Mouse (Mus musculus) lung, embryonic 14.5 days (tissue): ENCODE results near the gene Ensa. TPM values are rescaled to one million over a fixed set of nuclear protein-coding genes. Genes with fewer than 3 reads are reported as not detected.
A peak's percentile ranks its signal among the peaks of the same experiment; 100 is the strongest.

ENCODE experiments used
- ATAC-seq: fragments of 200-750 bp; cut with Nextera tagmentation; 2 replicates; pipeline ENCODE4 v1.8.0; 2017; ENCODE audit warnings: mild to moderate bottlenecking, moderate TSS enrichment, moderate library complexity; ENCODE audit not compliant: insufficient read depth
- DNase-seq: peaks from one replicate; pipeline ENCODE4 v3.0.0-alpha.2; 2015
- H3K27ac ChIP-seq: fragments of 300-500 bp; sonication (generic); 2 replicates; pipeline ENCODE4 v1.5.1; 2014; ENCODE audit warnings: low read depth, mild to moderate bottlenecking, moderate library complexity
- H3K27me3 ChIP-seq: fragments of 300-500 bp; sonication (generic); 2 replicates; pipeline ENCODE4 v1.6.1; 2014; ENCODE audit warnings: low read length, control low read depth; ENCODE audit not compliant: insufficient read depth
- H3K36me3 ChIP-seq: fragments of 300-500 bp; sonication (generic); 2 replicates; pipeline ENCODE4 v1.6.1; 2014; ENCODE audit warnings: control low read depth; ENCODE audit not compliant: insufficient read depth
- H3K4me1 ChIP-seq: fragments of 300-500 bp; sonication (generic); 2 replicates; pipeline ENCODE4 v1.6.1; 2014; ENCODE audit warnings: antibody characterized with exemption, control low read depth; ENCODE audit not compliant: insufficient read depth
- H3K4me2 ChIP-seq: fragments of 300-500 bp; sonication (generic); 2 replicates; pipeline ENCODE4 v1.6.1; 2014; ENCODE audit warnings: mild to moderate bottlenecking
- H3K4me3 ChIP-seq: fragments of 300-500 bp; sonication (generic); 2 replicates; pipeline ENCODE4 v1.5.1; 2014; ENCODE audit warnings: low read depth, low read length
- H3K9ac ChIP-seq: fragments of 300-500 bp; sonication (generic); 2 replicates; pipeline ENCODE4 v1.6.1; 2014
- H3K9me3 ChIP-seq: fragments of 300-500 bp; sonication (generic); 2 replicates; pipeline ENCODE4 v1.6.1; 2016; ENCODE audit warnings: low read depth, low read length, control low read depth
- CTCF ChIP-seq: IDR thresholded peaks from 2 replicates; pipeline ENCODE4 v1.5.1; 2016; ENCODE audit warnings: antibody characterized with exemption, low read depth
- WGBS: fragments of 180-500 bp; shearing (Covaris S2); extraction: QIAGEN DNeasy Blood & Tissue Kit; methylation state at CpG from one replicate; pipeline ENCODE4 v1.1.7; 2014; 5-methylcytosine and 5-hydroxymethylcytosine counted together
- polyA plus RNA-seq: library from polyadenylated mRNA; unstranded; fragments of >200 nt; fragmentation: Nextera tagmentation; extraction: Ambion mirVana; gene quantifications from 2 replicates; pipeline ENCODE4 v1.2.1, GENCODE M21; 2014

Ensa gene
- polyA plus RNA-seq, 1 experiment from 2014 or later, result 66.7 TPM

- ATAC-seq, result peak; percentile 16; the same call in 1 of the 2 replicates
These were observed 49.0 kb downstream of the Ensa start for GRCm38 (mm10) chr3:95673707-95674211.

GRCm38 (mm10) chr3:95674236-95674635, 49.4 kb downstream of the Ensa start:
- Histone ChIP-seq H3K27ac (peak overlapping the region; percentile 93), H3K9me3 (no peaks in the 10 kb centered on the region), H3K4me1 (peaks cover 33% of the 10 kb centered on the region), H3K36me3 (peaks cover 5% of the 10 kb centered on the region; the same call in 1 of the 2 replicates), H3K4me2 (peak overlapping the region; percentile 54), H3K4me3 (peak overlapping the region; percentile 14; the same call in 1 of the 2 replicates), H3K9ac (peak overlapping the region; percentile 54), H3K27me3 (no peaks in the 10 kb centered on the region)
- DNase-seq (peak; percentile 79), ATAC-seq (peak; percentile 62)
- WGBS, result 13% methylated on average over 2 of the region's 2 CpGs
- no peak for TF ChIP-seq CTCF

More at GRCm38 (mm10) chr3:95673707-95674211, 49.0 kb downstream of the Ensa start:
- TF ChIP-seq CTCF, result no peak
- Histone ChIP-seq H3K27ac (peak overlapping the region; percentile 93), H3K4me3 (peak overlapping the region; percentile 14), H3K36me3 (peaks cover 8% of the 10 kb centered on the region; the same call in 1 of the 2 replicates), H3K4me2 (peak overlapping the region; percentile 54), H3K4me1 (peaks cover 33% of the 10 kb centered on the region), H3K9me3 (no peaks in the 10 kb centered on the region), H3K27me3 (no peaks in the 10 kb centered on the region), H3K9ac (peak overlapping the region; percentile 54)
- DNase-seq, result no peak
- 10% methylated on average over 11 of the region's 11 CpGs for WGBS

- no peaks in the 10 kb centered on the region for H3K36me3 ChIP-seq
- peak overlapping the region; percentile 32; the same call in 1 of the 2 replicates for H3K9ac ChIP-seq
- peak overlapping the region; percentile 54 for H3K4me2 ChIP-seq
- peak overlapping the region; percentile 93 for H3K27ac ChIP-seq
- 4% methylated on average over 6 of the region's 6 CpGs for WGBS
- no peaks in the 10 kb centered on the region for H3K9me3 ChIP-seq
- H3K4me3 ChIP-seq, result no peak overlapping the region
- TF ChIP-seq CTCF, result no peak
- peaks cover 33% of the 10 kb centered on the region for H3K4me1 ChIP-seq
- DNase-seq, result peak; percentile 69
- no peaks in the 10 kb centered on the region for H3K27me3 ChIP-seq
- ATAC-seq, result 0 out of 2 replicates have a peak, but pooled peaks have one; percentile 15
These were observed 50.0 kb downstream of the Ensa start for GRCm38 (mm10) chr3:95674812-95675211.

DNA sequence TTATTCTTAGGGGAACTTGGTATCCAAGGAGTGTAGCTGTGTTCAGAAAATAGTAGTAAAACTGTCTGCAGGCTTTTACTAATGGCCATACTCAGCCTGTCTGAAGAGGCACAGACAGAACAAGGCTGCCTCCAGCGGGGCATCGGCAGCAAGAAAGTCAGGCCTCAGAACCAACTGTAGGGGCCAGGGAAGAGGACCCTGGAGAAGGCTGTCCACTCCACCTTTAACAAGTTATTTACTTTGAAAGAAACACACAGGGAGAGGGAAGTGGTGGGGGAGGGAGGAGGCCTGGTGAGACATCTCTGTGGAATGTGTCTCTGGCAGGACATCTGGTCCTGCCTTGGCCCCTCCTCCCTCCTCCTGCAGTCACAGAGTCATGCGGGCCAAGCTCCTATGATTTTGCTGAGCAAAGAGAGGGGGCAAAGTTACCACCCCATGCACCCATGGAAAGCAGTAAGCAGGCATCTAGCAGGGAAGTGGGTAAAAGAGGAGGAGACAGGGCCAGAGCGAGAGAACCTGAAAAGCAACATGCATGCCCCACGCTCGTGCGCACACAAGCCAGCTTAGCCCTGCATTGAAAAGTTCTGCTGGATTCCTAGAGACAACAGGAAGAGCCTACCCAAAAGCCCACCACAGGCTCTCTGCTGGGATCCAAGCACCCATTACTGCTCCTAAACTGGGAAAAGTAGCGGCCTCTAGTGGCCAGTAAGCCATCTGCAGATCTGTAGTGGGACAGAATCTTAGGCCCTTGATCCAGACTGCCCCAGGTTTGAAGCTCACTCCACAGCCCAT, 50.7 kb downstream of the Ensa start:
- peak; percentile 86 for TF ChIP-seq CTCF
- Histone ChIP-seq H3K4me3 (0 out of 2 replicates have a peak overlapping the region, but pooled peaks have one; percentile 8), H3K9ac (peak overlapping the region; percentile 32), H3K27ac (peak overlapping the region; percentile 93), H3K9me3 (no peaks in the 10 kb centered on the region), H3K4me1 (peaks cover 33% of the 10 kb centered on the region), H3K4me2 (peak overlapping the region; percentile 54), H3K36me3 (no peaks in the 10 kb centered on the region), H3K27me3 (no peaks in the 10 kb centered on the region)
- peak; percentile 93 for DNase-seq
- ATAC-seq, result peak; percentile 62
- 6% methylated on average over 8 of the region's 8 CpGs for WGBS

DNA sequence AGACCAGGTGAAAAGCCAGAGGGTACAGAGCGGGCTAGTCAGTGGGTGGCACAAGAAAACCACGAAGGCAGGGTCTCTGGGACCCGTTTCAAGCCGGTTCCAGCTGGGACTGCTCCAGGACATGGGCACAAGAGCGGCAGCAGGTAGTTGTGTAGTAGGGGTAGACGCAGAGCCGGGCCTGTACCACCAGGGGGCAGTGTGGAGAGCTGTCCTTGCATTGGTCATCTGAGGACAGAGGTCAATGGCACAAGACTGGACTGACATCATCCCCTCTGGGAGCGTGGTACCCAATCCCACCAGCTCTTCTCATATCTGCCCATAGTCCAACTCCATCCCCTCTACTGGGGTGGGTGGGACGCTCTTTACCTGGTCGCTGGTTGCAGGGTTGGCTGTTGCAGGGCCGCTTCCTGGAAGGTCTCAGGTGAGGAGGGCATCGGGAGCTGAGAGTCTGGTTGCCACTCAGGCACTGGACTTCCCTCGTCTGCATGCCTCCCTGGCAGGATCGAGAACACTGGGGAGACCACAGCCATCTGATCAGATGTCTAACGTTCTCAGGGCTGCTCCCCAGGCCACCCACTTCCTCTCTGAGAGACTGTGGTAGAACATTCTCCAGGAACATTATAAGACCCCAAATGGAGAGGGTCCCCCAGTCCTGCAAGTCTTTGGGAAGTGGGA, 52.1 kb downstream of the Ensa start:
- H3K9ac ChIP-seq, result 0 out of 2 replicates have a peak overlapping the region, but pooled peaks have one; percentile 1
- H3K27ac ChIP-seq, result no peak overlapping the region
- no peaks in the 10 kb centered on the region for H3K9me3 ChIP-seq
- TF ChIP-seq CTCF, result peak; percentile 90
- ATAC-seq (no peak), DNase-seq (peak; percentile 75)
- H3K27me3 ChIP-seq, result no peaks in the 10 kb centered on the region
- no peak overlapping the region for H3K4me3 ChIP-seq
- no peaks in the 10 kb centered on the region for H3K36me3 ChIP-seq
- WGBS, result 61% methylated on average over 15 of the region's 15 CpGs
- H3K4me2 ChIP-seq, result no peak overlapping the region
- peaks cover 45% of the 10 kb centered on the region for H3K4me1 ChIP-seq

- Histone ChIP-seq H3K4me2 (no peak overlapping the region), H3K4me1 (peaks cover 43% of the 10 kb centered on the region), H3K27ac (no peak overlapping the region), H3K9me3 (no peaks in the 10 kb centered on the region), H3K4me3 (no peak overlapping the region), H3K27me3 (no peaks in the 10 kb centered on the region), H3K36me3 (no peaks in the 10 kb centered on the region), H3K9ac (no peak overlapping the region)
- WGBS, result 80% methylated on average over 19 of the region's 19 CpGs
- DNase-seq (no peak), ATAC-seq (no peak)
- TF ChIP-seq CTCF, result no peak
These were observed 52.8 kb downstream of the Ensa start for GRCm38 (mm10) chr3:95677420-95678090.
